Mouse (Mus musculus) embryonic facial prominence, embryonic 11.5 days (tissue): ENCODE results near the gene Itgb5. TPM values are rescaled to one million over a fixed set of nuclear protein-coding genes. Genes with fewer than 3 reads are reported as not detected.
A peak's percentile ranks its signal among the peaks of the same experiment; 100 is the strongest.

Experiments
- ATAC-seq: fragments of 200-750 bp; cut with Nextera tagmentation; replicated peaks from 2 replicates; pipeline ENCODE4 v1.8.0; 2017; ENCODE audit warnings: low read depth; ENCODE audit not compliant: insufficient number of reproducible peaks, low FRiP score, low TSS enrichment
- DNase-seq: peaks from one replicate; pipeline ENCODE4 v3.0.0-alpha.2; 2015; ENCODE audit warnings: low spot score
- H3K27ac ChIP-seq: fragments of 300-500 bp; sonication (generic); replicated peaks from 2 replicates; pipeline ENCODE4 v1.5.1; 2014; ENCODE audit warnings: mild to moderate bottlenecking, low read depth, low read length, control low read depth
- H3K27me3 ChIP-seq: fragments of 300-500 bp; sonication (generic); 2 replicates; pipeline ENCODE4 v1.6.1; 2014; ENCODE audit warnings: mild to moderate bottlenecking, low read length, moderate library complexity, mixed read lengths; ENCODE audit not compliant: control insufficient read depth, insufficient read depth
- H3K36me3 ChIP-seq: fragments of 300-500 bp; sonication (generic); replicated peaks from 2 replicates; pipeline ENCODE4 v1.6.1; 2014; ENCODE audit warnings: low read depth, mild to moderate bottlenecking, low read length, moderate library complexity, mixed read lengths; ENCODE audit not compliant: control insufficient read depth, insufficient read depth
- H3K4me1 ChIP-seq: fragments of 300-500 bp; sonication (generic); 2 replicates; pipeline ENCODE4 v1.6.1; 2014; ENCODE audit warnings: low read length, mixed read lengths; ENCODE audit not compliant: control insufficient read depth, insufficient read depth
- H3K4me2 ChIP-seq: fragments of 300-500 bp; sonication (generic); 2 replicates; pipeline ENCODE4 v1.6.1; 2014; ENCODE audit warnings: low read depth, mild to moderate bottlenecking, control low read depth, low read length, moderate library complexity
- H3K4me3 ChIP-seq: fragments of 300-500 bp; sonication (generic); 2 replicates; pipeline ENCODE4 v1.5.1; 2014; ENCODE audit warnings: low read depth, low read length, control low read depth
- H3K9ac ChIP-seq: fragments of 300-500 bp; sonication (generic); replicated peaks from 2 replicates; pipeline ENCODE4 v1.6.1; 2014; ENCODE audit warnings: mild to moderate bottlenecking, control low read depth, low read length
- H3K9me3 ChIP-seq: fragments of 300-500 bp; sonication (generic); replicated peaks from 2 replicates; pipeline ENCODE4 v1.6.1; 2016; ENCODE audit warnings: mild to moderate bottlenecking, low read length, inconsistent platforms, mixed read lengths; ENCODE audit not compliant: control insufficient read depth
- WGBS: fragments of 180-500 bp; shearing (Covaris S2); extraction: QIAGEN DNeasy Blood & Tissue Kit; methylation state at CpG from one replicate; pipeline ENCODE4 v1.1.7; 2014; 5-methylcytosine and 5-hydroxymethylcytosine counted together
- polyA plus RNA-seq: library from polyadenylated mRNA; unstranded; fragments of >200 nt; fragmentation: Nextera tagmentation; extraction: Ambion mirVana; gene quantifications from 2 replicates; pipeline ENCODE4 v1.2.1, GENCODE M21; 2014

Gene Itgb5
- polyA plus RNA-seq, 1 experiment from 2014 or later = 80.3 TPM

DNA sequence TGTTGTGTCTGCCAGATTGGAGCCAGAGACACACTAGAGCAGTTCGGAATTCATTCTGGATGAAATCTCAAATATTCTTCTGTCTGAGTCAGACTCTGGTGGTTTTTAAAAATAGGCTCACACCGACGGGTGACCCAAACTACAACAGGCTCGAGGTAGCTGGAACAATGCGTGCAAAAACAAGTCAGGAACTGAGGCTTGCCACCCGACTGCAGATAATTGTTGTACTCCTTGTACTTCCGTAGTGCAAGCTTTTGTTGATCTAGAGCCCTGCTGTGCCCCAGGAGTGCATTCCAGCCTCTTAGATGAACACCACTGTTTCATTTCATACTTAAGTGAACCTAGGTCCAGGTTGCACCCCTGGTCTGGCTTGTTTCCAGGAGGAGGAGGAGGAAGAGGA lies 43.8 kb downstream of the Itgb5 start:
- H3K4me3 ChIP-seq = no peak overlapping the region
- H3K36me3 ChIP-seq = no peaks in the 10 kb centered on the region; the same call in none of the 2 replicates
- no peaks in the 10 kb centered on the region for H3K9me3 ChIP-seq
- ATAC-seq = no peak
- no peak overlapping the region for H3K9ac ChIP-seq
- no peaks in the 10 kb centered on the region; the same call in 1 of the 2 replicates for H3K4me1 ChIP-seq
- H3K27me3 ChIP-seq = no peaks in the 10 kb centered on the region
- no peak overlapping the region for H3K27ac ChIP-seq
- DNase-seq = no peak
- WGBS = 66% methylated on average over 7 of the region's 7 CpGs
- H3K4me2 ChIP-seq = no peak overlapping the region

GRCm38 (mm10) chr16:33878041-33878783 lies 48.7 kb downstream of the Itgb5 start:
- Histone ChIP-seq H3K4me2 (no peak overlapping the region), H3K9me3 (no peaks in the 10 kb centered on the region), H3K4me3 (no peak overlapping the region), H3K27ac (0 out of 2 replicates have a peak overlapping the region, but pooled peaks have one; percentile 6), H3K4me1 (peaks cover 3% of the 10 kb centered on the region; the same call in 1 of the 2 replicates), H3K36me3 (no peaks in the 10 kb centered on the region; the same call in none of the 2 replicates), H3K27me3 (no peaks in the 10 kb centered on the region), H3K9ac (no peak overlapping the region)
- DNase-seq (no peak), ATAC-seq (no peak)
- 68% methylated on average over 6 of the region's 6 CpGs for WGBS

DNA sequence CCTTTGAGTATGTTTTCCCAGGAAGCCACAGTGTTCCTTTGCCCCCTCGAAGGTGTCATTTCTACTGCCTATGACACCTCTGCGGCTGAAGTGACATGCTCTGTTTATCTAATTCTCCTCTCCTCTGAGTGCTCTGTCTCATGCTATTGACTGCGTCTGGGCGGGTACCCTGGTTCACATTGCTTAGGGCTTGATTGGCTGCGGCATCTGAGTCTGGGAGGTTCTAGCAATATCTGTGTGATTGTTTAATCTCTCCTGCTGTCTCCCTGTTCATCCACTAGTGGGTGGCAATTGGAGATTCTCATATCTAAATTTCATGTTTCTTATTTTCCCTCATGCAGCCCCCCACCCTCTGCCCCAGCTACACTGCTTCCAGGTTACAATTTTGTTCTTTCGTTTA lies 49.6 kb downstream of the Itgb5 start:
- ATAC-seq (no peak), DNase-seq (no peak)
- no peak overlapping the region for H3K4me3 ChIP-seq
- H3K4me1 ChIP-seq = peaks cover 3% of the 10 kb centered on the region; the same call in 1 of the 2 replicates
- H3K9ac ChIP-seq = no peak overlapping the region
- WGBS = 66% methylated on average over 6 of the region's 6 CpGs
- H3K27me3 ChIP-seq = no peaks in the 10 kb centered on the region
- no peaks in the 10 kb centered on the region; the same call in none of the 2 replicates for H3K36me3 ChIP-seq
- H3K27ac ChIP-seq = no peak overlapping the region
- H3K4me2 ChIP-seq = no peak overlapping the region
- no peaks in the 10 kb centered on the region for H3K9me3 ChIP-seq

DNA sequence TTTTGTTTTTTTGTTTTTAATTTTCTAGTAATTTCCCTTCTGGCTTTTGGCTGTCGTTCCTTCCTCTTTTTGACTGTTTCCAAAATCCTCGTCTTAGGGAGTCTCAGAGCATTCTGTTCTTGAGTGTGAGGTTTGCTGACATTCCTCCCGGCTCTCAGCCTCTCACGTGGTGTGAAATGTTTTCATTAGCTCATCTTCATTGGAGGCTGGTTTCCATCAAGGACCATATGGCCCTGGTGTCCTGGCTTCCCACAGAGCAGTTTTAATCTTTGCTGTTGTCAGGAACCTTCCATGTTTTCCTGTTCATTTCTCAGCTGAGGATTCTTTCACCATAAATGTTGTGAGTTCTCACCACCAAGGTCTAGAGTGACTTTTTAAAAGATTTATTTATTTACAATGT lies 50.1 kb downstream of the Itgb5 start:
- Histone ChIP-seq H3K4me2 (no peak overlapping the region), H3K27me3 (no peaks in the 10 kb centered on the region), H3K9me3 (no peaks in the 10 kb centered on the region), H3K4me1 (peaks cover 3% of the 10 kb centered on the region; the same call in 1 of the 2 replicates), H3K4me3 (no peak overlapping the region), H3K27ac (no peak overlapping the region), H3K9ac (no peak overlapping the region), H3K36me3 (no peaks in the 10 kb centered on the region; the same call in none of the 2 replicates)
- 38% methylated on average over 4 of the region's 4 CpGs for WGBS
- ATAC-seq (no peak), DNase-seq (no peak)

DNA sequence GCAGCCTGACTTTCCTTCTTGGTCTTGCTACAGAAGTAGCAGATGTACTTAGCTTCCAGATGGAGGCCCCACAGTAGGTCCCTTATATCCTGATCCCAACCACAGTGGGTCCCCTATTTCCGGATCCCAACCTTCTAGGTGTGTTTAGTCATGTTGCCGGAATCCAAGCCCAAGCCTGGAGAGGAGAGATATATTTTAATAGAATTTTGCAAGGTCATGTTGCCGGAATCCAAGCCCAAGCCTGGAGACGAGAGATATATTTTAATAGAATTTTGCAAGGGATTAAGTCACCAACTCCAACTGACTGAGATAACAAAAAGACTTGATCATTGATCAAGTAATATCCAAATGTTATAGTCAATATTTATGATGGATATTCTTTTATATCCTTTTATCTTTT lies 51.3 kb downstream of the Itgb5 start:
- DNase-seq = no peak
- Histone ChIP-seq H3K9ac (no peak overlapping the region), H3K27me3 (no peaks in the 10 kb centered on the region), H3K9me3 (no peaks in the 10 kb centered on the region), H3K4me2 (no peak overlapping the region), H3K36me3 (no peaks in the 10 kb centered on the region; the same call in none of the 2 replicates), H3K4me3 (no peak overlapping the region), H3K4me1 (peaks cover 5% of the 10 kb centered on the region), H3K27ac (no peak overlapping the region)
- no peak for ATAC-seq
- 92% methylated on average over 4 of the region's 4 CpGs for WGBS

DNA sequence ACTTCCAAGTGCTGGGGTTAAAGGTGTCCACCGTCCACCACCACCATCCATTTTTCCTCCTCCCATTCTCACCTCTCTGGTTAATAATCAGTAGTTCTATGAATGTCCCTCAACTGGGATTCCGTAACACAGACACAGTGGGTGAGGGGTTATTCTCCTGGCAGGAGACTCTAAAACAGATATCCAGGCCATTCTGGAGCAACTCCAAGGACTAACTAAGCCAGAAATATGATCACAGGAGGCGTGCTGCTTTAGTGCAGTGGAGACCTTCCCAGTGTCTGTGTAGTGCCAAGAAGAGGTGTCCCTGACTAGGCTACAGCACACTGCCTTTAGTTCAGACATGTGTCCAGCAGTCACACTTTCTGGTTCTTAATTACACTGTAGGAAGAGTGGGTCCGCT lies 53.1 kb downstream of the Itgb5 start:
- DNase-seq (no peak), ATAC-seq (no peak)
- 56% methylated on average over 4 of the region's 4 CpGs for WGBS
- Histone ChIP-seq H3K27me3 (no peaks in the 10 kb centered on the region), H3K9me3 (no peaks in the 10 kb centered on the region), H3K36me3 (no peaks in the 10 kb centered on the region), H3K4me2 (no peak overlapping the region), H3K4me1 (peaks cover 5% of the 10 kb centered on the region), H3K27ac (no peak overlapping the region; the same call in 1 of the 2 replicates), H3K4me3 (no peak overlapping the region), H3K9ac (no peak overlapping the region)

DNA sequence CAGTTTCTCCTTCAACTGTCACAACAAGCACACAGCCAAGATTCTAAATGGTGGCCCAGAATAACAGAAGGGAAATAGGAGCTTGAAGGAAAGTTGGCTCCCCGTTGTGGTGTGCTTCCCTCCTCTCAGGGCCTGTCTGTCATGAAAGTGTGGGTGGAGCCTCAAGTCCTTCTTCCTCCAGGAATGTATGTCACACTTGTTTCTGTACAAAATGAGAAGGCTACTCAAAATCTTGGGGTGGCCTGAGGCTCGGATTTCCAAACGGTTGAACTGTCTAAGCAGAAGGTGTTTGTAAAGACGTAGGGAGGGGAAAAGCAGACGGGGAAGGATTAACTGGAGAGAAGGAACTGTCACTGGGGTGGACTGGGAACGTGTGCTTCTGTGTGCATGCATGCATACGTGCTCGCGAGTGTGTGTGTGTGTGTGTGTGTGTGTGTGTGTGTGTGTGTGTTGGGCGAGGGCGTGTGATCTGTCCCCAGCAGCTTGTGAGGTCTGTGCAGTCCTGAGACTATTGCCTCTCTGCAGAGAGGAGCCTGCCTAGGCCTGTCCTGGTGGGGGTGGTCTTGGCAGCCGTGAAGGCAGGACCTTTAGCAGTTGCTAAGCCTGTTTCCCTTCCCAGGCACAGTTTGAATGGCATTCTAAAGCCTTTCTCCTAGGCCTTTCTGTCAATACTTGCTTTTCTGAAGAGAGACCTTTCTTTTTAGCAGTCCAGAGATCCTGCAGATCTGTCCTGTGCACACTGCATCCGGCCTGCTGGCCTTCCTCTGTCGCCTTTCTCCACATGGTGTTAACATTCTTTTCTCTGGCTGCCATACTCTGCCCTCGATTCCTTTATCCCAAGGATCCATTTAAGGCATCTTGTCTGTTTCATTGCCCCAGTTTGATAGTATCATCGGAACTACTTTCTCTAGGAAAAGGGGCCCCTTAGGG lies 53.8 kb downstream of the Itgb5 start:
- H3K4me2 ChIP-seq = no peak overlapping the region
- no peak overlapping the region for H3K4me3 ChIP-seq
- H3K36me3 ChIP-seq = no peaks in the 10 kb centered on the region
- peak overlapping the region; percentile 39; the same call in 1 of the 2 replicates for H3K27ac ChIP-seq
- peak; percentile 66; the same call in 1 of the 2 replicates for ATAC-seq
- 41% methylated on average over 16 of the region's 16 CpGs for WGBS
- no peak overlapping the region for H3K9ac ChIP-seq
- DNase-seq = peak; percentile 62
- H3K27me3 ChIP-seq = no peaks in the 10 kb centered on the region
- no peaks in the 10 kb centered on the region for H3K9me3 ChIP-seq
- H3K4me1 ChIP-seq = peaks cover 5% of the 10 kb centered on the region
